Mouse (Mus musculus): Measurements from ENCODE around the gene Adamts9.
A peak's percentile ranks its signal among the peaks of the same experiment; 100 is the strongest.

Gene Adamts9

GRCm38 (mm10) chr6:92943057-92943781, at the start of gene Adamts9:
Gene Adamts9 (minus strand): TSS chr6:92943492.
- DNase-seq (ENCODE audit: low read depth, low spot score), result peak; percentile 28

- DNase-seq (ENCODE audit: low read depth, low spot score), result no peak
Measured at GRCm38 (mm10) chr6:92991616-92992015, 48.3 kb upstream of the Adamts9 start.

- no peak for DNase-seq (ENCODE audit: low read depth, low spot score)
Measured at GRCm38 (mm10) chr6:92988620-92988998, 45.3 kb upstream of the Adamts9 start.

GRCm38 (mm10) chr6:92987846-92988619, 44.7 kb upstream of the Adamts9 start:
- DNase-seq (ENCODE audit: low read depth, low spot score), result no peak

- no peak for DNase-seq (ENCODE audit: low read depth, low spot score)
Measured at GRCm38 (mm10) chr6:92987366-92987765, 44.1 kb upstream of the Adamts9 start.

GRCm38 (mm10) chr6:92983421-92983820, 40.1 kb upstream of the Adamts9 start:
- no peak for DNase-seq (ENCODE audit: low read depth, low spot score)

- no peak for DNase-seq (ENCODE audit: low read depth, low spot score)
Measured at GRCm38 (mm10) chr6:92981451-92982186, 38.3 kb upstream of the Adamts9 start.

- DNase-seq (ENCODE audit: low read depth, low spot score), result no peak
Measured at GRCm38 (mm10) chr6:92973340-92973739, 30.0 kb upstream of the Adamts9 start.

- DNase-seq (ENCODE audit: low read depth, low spot score), result no peak
Measured at GRCm38 (mm10) chr6:92968718-92969117, 25.4 kb upstream of the Adamts9 start.

GRCm38 (mm10) chr6:92968216-92968615, 24.9 kb upstream of the Adamts9 start:
- DNase-seq (ENCODE audit: low read depth, low spot score), result no peak

GRCm38 (mm10) chr6:92962966-92963365, 19.7 kb upstream of the Adamts9 start:
- no peak for DNase-seq (ENCODE audit: low read depth, low spot score)

- no peak for DNase-seq (ENCODE audit: low read depth, low spot score)
Measured at GRCm38 (mm10) chr6:92960997-92961396, 17.7 kb upstream of the Adamts9 start.

GRCm38 (mm10) chr6:92959416-92959815, 16.1 kb upstream of the Adamts9 start:
- DNase-seq (ENCODE audit: low read depth, low spot score), result no peak

- no peak for DNase-seq (ENCODE audit: low read depth, low spot score)
Measured at GRCm38 (mm10) chr6:92947337-92948042, 4.2 kb upstream of the Adamts9 start.

- DNase-seq (ENCODE audit: low read depth, low spot score), result no peak
Measured at GRCm38 (mm10) chr6:92944711-92945110, 1.4 kb upstream of the Adamts9 start.

- no peak for DNase-seq (ENCODE audit: low read depth, low spot score)
Measured at GRCm38 (mm10) chr6:92944048-92944685, 875 bp upstream of the Adamts9 start.

GRCm38 (mm10) chr6:92941756-92942420, 1.4 kb downstream of the Adamts9 start:
- DNase-seq (ENCODE audit: low read depth, low spot score), result no peak

GRCm38 (mm10) chr6:92941281-92941731, 2.0 kb downstream of the Adamts9 start:
- peak; percentile 71 for DNase-seq (ENCODE audit: low read depth, low spot score)

GRCm38 (mm10) chr6:92940191-92941131, 2.8 kb downstream of the Adamts9 start:
- peak; percentile 44 for DNase-seq (ENCODE audit: low read depth, low spot score)

Data from brain, adult 2 months (tissue).